Mouse (Mus musculus): ENCODE measurements around the gene Camk1d. TPM values are rescaled to one million over a fixed set of nuclear protein-coding genes. Genes with fewer than 3 reads are reported as not detected.

Gene Camk1d
- total and polyA plus RNA-seq, 2 experiments, result 17.0 to 47.7 TPM

DNA sequence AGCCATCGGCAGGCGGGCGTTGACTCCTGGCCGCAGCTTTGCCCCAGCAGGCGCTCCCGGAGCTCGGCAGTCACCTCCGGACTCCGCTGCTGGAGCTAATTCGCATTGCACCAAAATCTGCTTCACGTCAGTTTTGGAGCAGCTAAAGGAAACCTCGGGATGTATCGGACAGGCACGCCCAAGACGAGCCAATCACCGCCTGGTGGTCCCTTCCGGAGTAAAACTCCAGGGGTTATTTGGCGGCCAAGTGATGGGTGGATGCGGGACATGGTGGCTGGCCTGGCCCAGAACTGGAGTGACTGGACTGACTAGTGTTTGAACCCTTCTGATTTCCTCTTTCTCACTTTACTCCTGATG is 717 bp upstream of the Camk1d start:
- H3K4me3 ChIP-seq (ENCODE audit: insufficient read depth, low read depth, low read length), result peak overlapping the region; percentile 55
- no peaks in the 10 kb centered on the region for H3K27me3 ChIP-seq (ENCODE audit: control insufficient read depth, insufficient read depth, low read length)
- DNase-seq (ENCODE audit: extremely low read depth, low read depth, low spot score), result no peak
- H3K79me2 ChIP-seq (ENCODE audit: control insufficient read depth, insufficient read depth, low read length), result no peaks in the 10 kb centered on the region
- H3K4me1 ChIP-seq (ENCODE audit: control insufficient read depth, insufficient read depth, low read length), result peaks cover 5% of the 10 kb centered on the region; the same call in 1 of the 2 replicates
- no peaks in the 10 kb centered on the region for H3K36me3 ChIP-seq (ENCODE audit: control insufficient read depth, insufficient read depth, low read length)
- peak overlapping the region; percentile 66 for H3K9ac ChIP-seq (ENCODE audit: low read depth, low read length)
- 6% methylated on average over 19 of the region's 19 CpGs for WGBS
- TF ChIP-seq CTCF (IDR thresholded peaks at IDR 0.05; ENCODE audit: low read depth, low read length) (no peak), POLR2A (IDR thresholded peaks at IDR 0.05; ENCODE audit: extremely low read depth, insufficient read depth, low read length) (no peak)
- H3K27ac ChIP-seq (replicated peaks; ENCODE audit: insufficient read depth, low read depth, low read length), result no peak overlapping the region

DNA sequence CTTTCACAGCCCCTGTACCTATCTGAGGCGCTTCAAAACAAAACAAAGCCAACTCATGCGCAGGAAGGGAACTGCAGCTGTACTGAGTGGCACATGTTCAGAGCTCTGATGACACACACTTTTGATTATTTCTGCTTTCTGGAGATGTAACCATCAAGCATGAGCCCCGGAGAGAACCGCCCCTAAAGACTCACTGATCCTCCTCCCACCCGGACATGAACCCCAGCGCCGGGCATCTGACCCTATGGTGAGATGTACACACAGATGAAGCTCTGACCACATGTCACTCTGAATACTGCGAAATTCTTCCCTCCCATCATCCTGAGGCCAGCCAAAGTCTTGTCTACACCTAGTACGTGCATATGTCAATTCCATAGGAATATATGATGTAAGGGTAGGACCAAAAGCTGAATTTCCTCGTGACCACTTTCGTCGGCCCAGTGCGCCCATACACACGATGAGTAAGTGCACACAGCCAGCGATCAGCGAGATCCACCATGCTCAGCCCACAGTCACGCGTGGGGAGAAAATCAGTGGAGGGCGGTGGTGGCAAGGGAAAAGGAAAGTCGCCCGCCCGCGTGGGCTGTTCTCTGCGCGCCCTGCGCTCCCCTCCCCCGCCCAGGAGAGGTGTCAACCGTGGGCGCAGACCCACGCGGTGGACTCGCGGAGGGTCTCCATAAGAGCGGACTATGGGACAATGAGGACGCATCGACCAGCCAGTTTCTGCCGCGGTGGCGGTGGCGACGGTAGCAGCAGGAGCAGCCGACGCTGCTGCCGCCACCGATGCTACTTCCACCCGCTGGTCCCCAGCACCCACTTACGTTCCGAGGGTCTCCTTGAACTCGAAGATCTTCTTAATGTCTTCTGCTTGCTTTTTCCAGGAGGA is 747 bp downstream of the Camk1d start:
- no peaks in the 10 kb centered on the region for H3K27me3 ChIP-seq (ENCODE audit: control insufficient read depth, insufficient read depth, low read length)
- WGBS, result 2% methylated on average over 49 of the region's 49 CpGs

GRCm38 (mm10) chr2:5712255-5712654 is 2.1 kb downstream of the Camk1d start:
- no peaks in the 10 kb centered on the region for H3K27me3 ChIP-seq (ENCODE audit: control insufficient read depth, insufficient read depth, low read length)

More for the DNA sequence above, 747 bp downstream of the Camk1d start:
- H3K4me1 ChIP-seq (ENCODE audit: control insufficient read depth, insufficient read depth, low read length), result peaks cover 5% of the 10 kb centered on the region; the same call in 1 of the 2 replicates
- H3K4me3 ChIP-seq (ENCODE audit: insufficient read depth, low read depth, low read length), result peak overlapping the region; percentile 55
- H3K9ac ChIP-seq (ENCODE audit: low read depth, low read length), result peak overlapping the region; percentile 47
- DNase-seq (ENCODE audit: extremely low read depth, low read depth, low spot score), result peak; percentile 31
- H3K27ac ChIP-seq (replicated peaks; ENCODE audit: insufficient read depth, low read depth, low read length), result no peak overlapping the region; the same call in 1 of the 2 replicates
- H3K79me2 ChIP-seq (ENCODE audit: control insufficient read depth, insufficient read depth, low read length), result no peaks in the 10 kb centered on the region
- no peak for TF ChIP-seq POLR2A (IDR thresholded peaks at IDR 0.05; ENCODE audit: extremely low read depth, insufficient read depth, low read length)
- TF ChIP-seq CTCF (IDR thresholded peaks at IDR 0.05; ENCODE audit: low read depth, low read length), result no peak
- no peaks in the 10 kb centered on the region for H3K36me3 ChIP-seq (ENCODE audit: control insufficient read depth, insufficient read depth, low read length)

DNA sequence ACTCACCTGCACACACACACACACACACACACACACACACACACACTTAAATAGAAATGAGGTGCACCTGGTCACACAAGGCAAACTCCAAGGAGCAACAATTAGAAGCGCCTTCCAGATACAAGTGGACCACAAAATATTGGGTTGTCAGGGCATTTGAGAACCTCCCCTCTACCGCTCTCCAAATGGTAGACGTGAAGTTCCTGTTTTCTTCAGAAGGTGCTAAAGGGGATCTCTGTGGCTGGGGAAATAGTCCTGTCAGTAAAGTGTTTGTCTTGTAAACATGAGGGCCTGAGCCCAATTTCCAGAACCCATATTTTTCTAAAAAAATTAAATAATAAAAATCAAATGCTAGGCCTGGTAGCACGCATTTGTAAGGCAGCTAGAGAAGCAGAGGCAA is 4.4 kb downstream of the Camk1d start:
- no peaks in the 10 kb centered on the region for H3K79me2 ChIP-seq (ENCODE audit: control insufficient read depth, insufficient read depth, low read length)
- DNase-seq (ENCODE audit: extremely low read depth, low read depth, low spot score), result no peak
- H3K9ac ChIP-seq (ENCODE audit: low read depth, low read length), result no peak overlapping the region
- TF ChIP-seq CTCF (IDR thresholded peaks at IDR 0.05; ENCODE audit: low read depth, low read length) (no peak), POLR2A (IDR thresholded peaks at IDR 0.05; ENCODE audit: extremely low read depth, insufficient read depth, low read length) (no peak)
- no peaks in the 10 kb centered on the region for H3K36me3 ChIP-seq (ENCODE audit: control insufficient read depth, insufficient read depth, low read length)
- 93% methylated on average over 4 of the region's 4 CpGs for WGBS
- H3K27me3 ChIP-seq (ENCODE audit: control insufficient read depth, insufficient read depth, low read length), result no peaks in the 10 kb centered on the region
- no peak overlapping the region for H3K27ac ChIP-seq (replicated peaks; ENCODE audit: insufficient read depth, low read depth, low read length)
- H3K4me3 ChIP-seq (ENCODE audit: insufficient read depth, low read depth, low read length), result no peak overlapping the region
- H3K4me1 ChIP-seq (ENCODE audit: control insufficient read depth, insufficient read depth, low read length), result peaks cover 5% of the 10 kb centered on the region

More at GRCm38 (mm10) chr2:5712255-5712654, 2.1 kb downstream of the Camk1d start:
- Histone ChIP-seq H3K9ac (ENCODE audit: low read depth, low read length) (no peak overlapping the region), H3K4me3 (ENCODE audit: insufficient read depth, low read depth, low read length) (no peak overlapping the region), H3K36me3 (ENCODE audit: control insufficient read depth, insufficient read depth, low read length) (no peaks in the 10 kb centered on the region), H3K79me2 (ENCODE audit: control insufficient read depth, insufficient read depth, low read length) (no peaks in the 10 kb centered on the region), H3K27ac (replicated peaks; ENCODE audit: insufficient read depth, low read depth, low read length) (no peak overlapping the region), H3K4me1 (ENCODE audit: control insufficient read depth, insufficient read depth, low read length) (peaks cover 5% of the 10 kb centered on the region)
- TF ChIP-seq CTCF (IDR thresholded peaks at IDR 0.05; ENCODE audit: low read depth, low read length), result no peak
- no peak for TF ChIP-seq POLR2A (IDR thresholded peaks at IDR 0.05; ENCODE audit: extremely low read depth, insufficient read depth, low read length)
- DNase-seq (ENCODE audit: extremely low read depth, low read depth, low spot score), result no peak
- WGBS, result 84% methylated on average over 7 of the region's 7 CpGs

DNA sequence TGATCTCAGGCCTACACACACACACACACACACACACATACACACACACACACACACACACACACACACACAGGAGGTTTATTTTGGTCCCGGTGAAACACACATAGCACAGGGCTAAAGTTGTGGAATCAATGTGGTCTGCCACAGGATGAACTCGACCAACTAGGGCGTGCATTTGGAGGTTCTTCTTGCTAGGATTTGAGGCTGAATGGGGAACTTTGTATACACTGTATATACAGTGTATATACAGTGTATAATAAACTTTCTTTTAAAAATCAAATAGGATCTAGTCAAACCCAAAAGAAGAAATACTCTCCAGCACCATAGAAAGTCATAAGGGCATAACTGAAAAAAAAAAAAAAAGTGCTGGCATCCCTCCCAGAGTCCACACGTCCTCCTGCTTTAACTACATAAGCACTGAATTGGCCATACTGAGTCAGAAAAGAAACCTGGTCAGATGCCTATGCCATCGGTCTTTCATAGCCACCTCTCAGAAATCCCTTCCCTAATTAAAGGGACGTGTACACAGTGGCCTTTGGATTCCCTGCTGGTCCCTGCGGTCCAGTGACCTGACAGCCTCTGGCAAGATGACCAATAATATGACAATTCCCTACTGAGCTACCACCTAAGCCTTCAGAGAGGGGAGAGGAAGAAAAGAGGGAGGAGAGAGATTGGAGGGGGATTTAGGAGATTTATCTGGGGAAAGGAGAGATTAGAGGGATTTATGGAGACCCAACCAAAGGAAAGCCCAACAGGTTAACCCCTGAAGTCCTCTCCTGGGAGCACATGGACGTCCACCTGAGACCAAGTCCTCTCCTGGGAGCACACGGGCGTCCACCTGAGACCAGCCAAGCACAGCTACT is 6.2 kb downstream of the Camk1d start:
- no peaks in the 10 kb centered on the region for H3K79me2 ChIP-seq (ENCODE audit: control insufficient read depth, insufficient read depth, low read length)
- no peak overlapping the region for H3K27ac ChIP-seq (replicated peaks; ENCODE audit: insufficient read depth, low read depth, low read length)
- H3K36me3 ChIP-seq (ENCODE audit: control insufficient read depth, insufficient read depth, low read length), result no peaks in the 10 kb centered on the region
- no peaks in the 10 kb centered on the region; the same call in 1 of the 2 replicates for H3K4me1 ChIP-seq (ENCODE audit: control insufficient read depth, insufficient read depth, low read length)
- WGBS, result 58% methylated on average over 10 of the region's 10 CpGs
- no peak overlapping the region for H3K9ac ChIP-seq (ENCODE audit: low read depth, low read length)
- no peaks in the 10 kb centered on the region for H3K27me3 ChIP-seq (ENCODE audit: control insufficient read depth, insufficient read depth, low read length)
- peak; percentile 33 for DNase-seq (ENCODE audit: extremely low read depth, low read depth, low spot score)
- H3K4me3 ChIP-seq (ENCODE audit: insufficient read depth, low read depth, low read length), result no peak overlapping the region
- TF ChIP-seq POLR2A (IDR thresholded peaks at IDR 0.05; ENCODE audit: extremely low read depth, insufficient read depth, low read length) (no peak), CTCF (IDR thresholded peaks at IDR 0.05; ENCODE audit: low read depth, low read length) (no peak)
